Mouse (Mus musculus) heart, embryonic 12.5 days (tissue): Measurements from ENCODE around the gene Sf3b1. TPM values are rescaled to one million over a fixed set of nuclear protein-coding genes. Genes with fewer than 3 reads are reported as not detected.
"Not testable (repeated sequence)": the region's sequence is repeated elsewhere in the genome, so short reads cannot be mapped to it uniquely, and the experiment has no call there.

Experiments used
- ATAC-seq: fragments of 200-750 bp; cut with Nextera tagmentation; 2 replicates; pipeline ENCODE4 v1.8.0; 2017; ENCODE audit warnings: moderate TSS enrichment, moderate library complexity; ENCODE audit not compliant: insufficient number of reproducible peaks, low FRiP score
- H3K27ac ChIP-seq: fragments of 300-500 bp; sonication (generic); 2 replicates; pipeline ENCODE4 v1.5.1; 2016; ENCODE audit warnings: mild to moderate bottlenecking, moderate library complexity; ENCODE audit not compliant: poor library complexity, severe bottlenecking
- H3K27me3 ChIP-seq: fragments of 300-500 bp; sonication (generic); replicated peaks from 2 replicates; pipeline ENCODE4 v1.6.1; 2016; ENCODE audit warnings: mild to moderate bottlenecking, moderate library complexity
- H3K36me3 ChIP-seq: fragments of 300-500 bp; sonication (generic); 2 replicates; pipeline ENCODE4 v1.6.1; 2016; ENCODE audit warnings: mild to moderate bottlenecking, moderate library complexity
- H3K4me1 ChIP-seq: fragments of 300-500 bp; sonication (generic); replicated peaks from 2 replicates; pipeline ENCODE4 v1.6.1; 2016; ENCODE audit warnings: mild to moderate bottlenecking
- H3K4me2 ChIP-seq: fragments of 300-500 bp; sonication (generic); 2 replicates; pipeline ENCODE4 v1.6.1; 2016; ENCODE audit warnings: mild to moderate bottlenecking, moderate library complexity
- H3K4me3 ChIP-seq: fragments of 300-500 bp; sonication (generic); 2 replicates; pipeline ENCODE4 v1.5.1; 2016; ENCODE audit warnings: mild to moderate bottlenecking
- H3K9ac ChIP-seq: fragments of 300-500 bp; sonication (generic); 2 replicates; pipeline ENCODE4 v1.6.1; 2016; ENCODE audit warnings: mild to moderate bottlenecking, moderate library complexity
- H3K9me3 ChIP-seq: fragments of 300-500 bp; sonication (generic); replicated peaks from 2 replicates; pipeline ENCODE4 v1.6.1; 2016; ENCODE audit warnings: mild to moderate bottlenecking, moderate library complexity
- WGBS: fragments of 180-500 bp; shearing (Covaris S2); methylation state at CpG from one replicate; pipeline ENCODE4 v1.1.7; 2016; 5-methylcytosine and 5-hydroxymethylcytosine counted together
- polyA plus RNA-seq: library from polyadenylated mRNA; unstranded; fragments of >200 nt; fragmentation: Nextera tagmentation; extraction: Ambion mirVana; gene quantifications from 2 replicates; pipeline ENCODE4 v1.2.1, GENCODE M21; 2016

Sf3b1 gene
- polyA plus RNA-seq, 1 experiment from 2014 or later = 208 TPM

DNA sequence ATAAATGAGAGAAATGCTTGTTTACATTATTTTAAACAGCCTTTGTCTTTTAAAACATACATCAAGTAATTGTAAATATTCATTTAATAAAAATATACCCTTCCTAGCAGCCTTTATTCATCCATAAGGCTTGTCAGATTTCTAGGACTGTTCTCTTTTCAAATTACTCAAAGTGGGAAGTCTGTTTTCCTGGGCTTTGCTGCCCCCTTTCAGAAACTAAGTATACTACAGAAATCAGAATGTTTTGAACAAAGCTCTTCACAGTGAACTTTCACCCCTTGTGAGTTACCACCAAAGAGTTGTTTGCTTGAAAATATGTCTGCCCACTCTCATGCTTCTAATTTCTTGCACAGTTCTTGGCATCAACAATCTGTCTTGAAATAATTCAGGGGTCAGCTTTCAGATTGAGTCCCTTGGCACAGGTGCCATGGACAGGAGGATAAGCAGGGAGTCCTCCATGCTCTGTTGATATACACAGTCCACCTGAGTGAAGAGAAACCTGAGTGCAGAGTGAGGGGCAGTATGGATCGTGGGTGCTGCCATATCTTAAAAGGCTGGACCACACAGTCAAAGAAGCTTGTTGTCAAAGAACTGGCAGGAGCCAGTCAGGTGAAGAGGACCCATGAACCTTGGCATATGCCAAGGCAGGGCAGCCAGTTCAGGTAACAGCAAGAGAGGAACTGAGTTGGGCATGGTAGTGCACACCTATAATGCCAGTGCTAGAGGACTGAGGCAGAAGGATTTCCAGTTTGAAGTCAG lies 47.9 kb downstream of the Sf3b1 start:
- no peak overlapping the region for H3K27ac ChIP-seq
- no peak for ATAC-seq
- H3K9ac ChIP-seq = no peak overlapping the region
- no peaks in the 10 kb centered on the region for H3K4me1 ChIP-seq
- no peaks in the 10 kb centered on the region for H3K9me3 ChIP-seq
- no peaks in the 10 kb centered on the region for H3K27me3 ChIP-seq
- no peak overlapping the region for H3K4me3 ChIP-seq
- 44% methylated on average over 1 of the region's 1 CpGs for WGBS
- no peak overlapping the region for H3K4me2 ChIP-seq
- H3K36me3 ChIP-seq = peaks cover 4% of the 10 kb centered on the region

DNA sequence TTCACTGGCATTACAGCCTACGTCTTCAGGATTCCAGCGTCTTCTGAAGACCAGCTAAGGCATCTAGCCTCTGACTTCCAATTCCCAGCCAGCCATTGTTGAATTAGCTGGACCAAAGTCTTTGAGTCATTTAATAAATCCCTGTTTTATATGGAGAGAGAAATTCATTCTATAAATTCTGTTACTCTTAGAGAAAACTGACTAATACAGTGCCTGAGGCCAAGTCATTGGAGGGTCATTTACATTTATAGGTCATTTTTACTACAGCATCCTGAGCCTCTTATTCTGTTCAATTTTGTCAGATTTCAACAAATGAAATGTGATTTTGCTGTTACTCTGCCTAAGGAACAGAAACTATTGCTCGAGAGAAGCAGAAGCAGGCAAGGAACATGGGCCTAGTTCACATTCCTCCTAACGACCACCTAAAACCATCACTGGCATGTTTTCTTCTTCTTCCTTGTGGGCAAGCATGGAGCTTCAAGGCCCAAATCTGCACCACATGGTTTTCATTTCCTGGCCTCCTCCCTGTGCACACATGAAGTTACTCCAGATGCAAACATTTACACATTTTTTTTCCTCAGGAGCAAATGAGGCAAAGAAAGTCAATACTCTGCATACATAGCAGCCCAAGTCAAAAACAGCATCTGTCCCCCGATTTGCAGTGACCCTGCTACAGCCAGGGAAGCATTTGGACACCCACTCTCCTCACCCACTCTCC lies 55.4 kb downstream of the Sf3b1 start:
- Histone ChIP-seq H3K36me3 (no peaks in the 10 kb centered on the region), H3K4me1 (no peaks in the 10 kb centered on the region; the same call in 1 of the 2 replicates), H3K27me3 (no peaks in the 10 kb centered on the region), H3K4me3 (no peak overlapping the region), H3K4me2 (no peak overlapping the region), H3K9me3 (peaks cover 5% of the 10 kb centered on the region; the same call in 1 of the 2 replicates), H3K27ac (no peak overlapping the region), H3K9ac (no peak overlapping the region)
- no peak for ATAC-seq
- WGBS = 83% methylated on average over 5 of the region's 5 CpGs

DNA sequence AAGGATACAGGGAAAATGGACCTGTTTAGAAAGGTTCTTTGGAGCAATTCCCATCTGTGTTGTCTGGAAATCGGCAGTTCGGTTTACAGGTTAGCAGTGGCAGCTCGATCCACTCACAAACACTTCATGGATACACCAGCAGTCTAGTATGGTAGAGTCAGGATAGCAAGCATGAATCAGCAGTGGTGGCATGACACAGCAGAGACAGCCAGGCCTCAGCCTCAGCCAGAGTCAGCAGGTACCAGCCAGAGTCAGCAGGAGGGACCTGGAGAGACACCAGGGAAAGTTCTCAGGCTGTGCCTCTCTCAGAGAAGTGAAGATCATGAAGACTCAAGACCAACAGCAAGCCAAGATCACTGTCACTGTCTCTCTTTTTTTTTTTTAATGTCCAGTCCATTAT lies 60.4 kb downstream of the Sf3b1 start:
- WGBS = 89% methylated on average over 3 of the region's 3 CpGs
- peak; percentile 86 for ATAC-seq
- no peak overlapping the region for H3K4me3 ChIP-seq

DNA sequence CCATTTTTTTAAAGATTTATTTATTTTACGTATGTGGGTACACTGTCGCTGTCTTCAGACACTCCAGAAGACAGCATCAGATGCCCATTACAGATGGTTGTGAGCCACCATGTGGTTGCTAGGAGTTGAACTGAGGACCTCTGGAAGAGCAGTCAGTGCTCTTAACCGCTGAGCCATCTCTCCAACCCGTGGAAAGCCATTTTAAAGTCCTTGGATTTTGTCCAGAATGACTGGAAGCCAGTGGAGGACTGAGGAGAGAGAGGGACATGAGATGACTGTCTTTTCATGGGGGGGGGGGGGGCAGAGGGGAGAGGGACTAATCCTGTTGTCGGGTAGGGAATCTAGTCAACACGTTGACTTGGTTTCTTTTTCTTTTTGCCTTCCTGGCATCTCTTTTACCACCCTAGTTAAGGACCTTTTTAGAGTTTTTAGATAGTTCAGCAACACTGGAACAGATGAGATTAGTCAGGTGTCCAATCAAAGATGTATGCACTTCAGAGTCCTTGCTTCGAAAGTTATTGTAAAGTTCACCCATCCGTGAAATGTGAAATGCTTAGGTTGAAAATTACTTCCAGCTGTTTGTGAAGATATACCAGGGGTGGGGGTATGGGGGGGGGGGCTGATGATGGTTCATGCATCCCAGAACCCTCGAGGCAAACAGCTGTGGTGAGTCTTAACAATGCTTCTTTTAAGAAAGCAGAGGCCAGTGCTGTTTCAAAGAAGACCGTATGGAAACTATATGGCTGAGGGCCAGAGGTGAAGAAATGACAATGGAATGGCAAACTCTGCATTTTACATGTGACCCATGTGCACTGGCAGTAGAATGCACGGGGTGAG lies 61.9 kb downstream of the Sf3b1 start:
- peaks cover 5% of the 10 kb centered on the region; the same call in 1 of the 2 replicates for H3K9me3 ChIP-seq
- no peak overlapping the region for H3K9ac ChIP-seq
- 65% methylated on average over 11 of the region's 11 CpGs for WGBS
- no peak overlapping the region for H3K4me2 ChIP-seq
- no peaks in the 10 kb centered on the region for H3K36me3 ChIP-seq
- H3K4me1 ChIP-seq = 0 out of 2 replicates have a peak, but pooled peaks cover 6% of the 10 kb centered on the region
- ATAC-seq = no peak
- no peaks in the 10 kb centered on the region for H3K27me3 ChIP-seq
- no peak overlapping the region for H3K4me3 ChIP-seq
- H3K27ac ChIP-seq = no peak overlapping the region

More for the DNA sequence above, 60.4 kb downstream of the Sf3b1 start:
- Histone ChIP-seq H3K27me3 (no peaks in the 10 kb centered on the region), H3K4me2 (no peak overlapping the region), H3K36me3 (no peaks in the 10 kb centered on the region), H3K27ac (no peak overlapping the region), H3K9ac (no peak overlapping the region), H3K4me1 (no peaks in the 10 kb centered on the region; the same call in 1 of the 2 replicates), H3K9me3 (peaks cover 5% of the 10 kb centered on the region; the same call in 1 of the 2 replicates)

DNA sequence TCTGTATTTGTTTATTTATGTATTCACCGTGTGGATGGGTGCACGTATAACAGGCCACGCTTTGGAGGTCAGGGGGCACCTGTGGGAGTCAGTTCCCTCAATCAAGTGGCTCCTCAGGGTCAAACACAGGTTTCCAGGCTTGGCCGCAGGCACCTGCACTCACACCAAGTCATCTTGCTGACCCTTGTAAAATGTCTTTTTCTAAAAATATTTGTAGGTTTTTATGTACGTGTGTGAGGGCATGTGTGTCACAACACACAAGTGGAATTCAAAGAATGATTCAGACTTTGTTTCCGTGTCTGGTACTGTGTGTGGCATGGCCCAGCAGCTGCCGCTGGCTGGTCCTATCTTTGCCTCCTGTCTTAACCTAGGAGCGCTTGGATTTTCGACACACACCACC lies 65.6 kb downstream of the Sf3b1 start:
- H3K27me3 ChIP-seq = no peaks in the 10 kb centered on the region
- WGBS = 74% methylated on average over 9 of the region's 9 CpGs
- H3K36me3 ChIP-seq = no peaks in the 10 kb centered on the region

DNA sequence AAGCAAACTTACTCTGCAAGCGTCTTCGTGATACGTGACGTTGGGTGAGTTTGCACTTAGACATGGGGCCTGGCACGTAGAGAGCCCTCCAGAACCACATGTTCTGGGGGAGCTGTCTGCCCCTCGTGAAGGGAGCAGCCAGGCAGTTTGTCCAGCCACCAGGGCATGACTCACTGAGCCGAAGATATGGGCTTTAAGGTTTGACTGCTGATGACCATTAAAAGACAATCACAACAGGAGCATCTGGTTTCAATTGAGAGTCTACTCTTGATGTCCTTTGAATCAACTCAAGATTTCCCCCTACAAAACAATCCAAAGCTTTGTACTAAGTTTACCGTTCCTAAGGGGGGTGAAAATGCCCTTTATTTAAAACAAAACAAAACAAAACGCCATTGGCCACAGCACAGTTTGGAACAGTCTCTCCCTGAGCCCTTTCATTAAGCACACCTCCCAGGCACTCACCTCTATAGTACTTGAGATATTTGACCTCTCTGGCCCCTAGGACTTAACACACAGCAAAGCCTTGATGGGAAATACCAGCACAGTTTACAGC lies 66.6 kb downstream of the Sf3b1 start:
- Histone ChIP-seq H3K9me3 (no peaks in the 10 kb centered on the region), H3K36me3 (no peaks in the 10 kb centered on the region), H3K4me3 (no peak overlapping the region), H3K4me1 (0 out of 2 replicates have a peak, but pooled peaks cover 6% of the 10 kb centered on the region), H3K27ac (no peak overlapping the region), H3K4me2 (no peak overlapping the region), H3K9ac (no peak overlapping the region), H3K27me3 (no peaks in the 10 kb centered on the region)
- no peak for ATAC-seq
- 51% methylated on average over 9 of the region's 9 CpGs for WGBS

More for the DNA sequence above, 65.6 kb downstream of the Sf3b1 start:
- Histone ChIP-seq H3K9ac (no peak overlapping the region), H3K4me2 (no peak overlapping the region), H3K9me3 (no peaks in the 10 kb centered on the region), H3K4me1 (0 out of 2 replicates have a peak, but pooled peaks cover 6% of the 10 kb centered on the region), H3K4me3 (no peak overlapping the region), H3K27ac (no peak overlapping the region)
- ATAC-seq = no peak

DNA sequence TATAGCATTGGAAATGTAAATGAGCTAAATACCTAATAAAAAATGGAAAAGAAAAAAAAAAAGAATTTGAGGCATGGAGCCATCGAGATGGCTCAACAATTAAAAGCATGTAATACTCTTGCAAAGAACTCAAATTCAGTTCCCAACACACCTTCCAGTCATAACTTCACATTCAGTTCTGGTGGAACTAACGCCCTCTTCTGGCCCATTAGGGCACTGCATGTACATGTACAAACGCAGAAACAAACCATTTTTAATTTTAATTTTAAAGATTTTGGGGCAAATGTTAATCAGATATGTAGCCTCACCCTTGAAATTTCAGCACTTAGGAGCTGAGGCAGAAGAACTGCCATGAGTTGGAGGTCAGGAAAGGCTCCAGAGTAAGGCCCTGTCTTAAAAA lies 68.8 kb downstream of the Sf3b1 start:
- Histone ChIP-seq H3K4me3 (no peak overlapping the region), H3K9ac (no peak overlapping the region), H3K4me1 (0 out of 2 replicates have a peak, but pooled peaks cover 6% of the 10 kb centered on the region), H3K27ac (no peak overlapping the region), H3K4me2 (no peak overlapping the region), H3K9me3 (no peaks in the 10 kb centered on the region), H3K36me3 (no peaks in the 10 kb centered on the region), H3K27me3 (no peaks in the 10 kb centered on the region)
- no peak for ATAC-seq
- WGBS = 61% methylated on average over 3 of the region's 3 CpGs

DNA sequence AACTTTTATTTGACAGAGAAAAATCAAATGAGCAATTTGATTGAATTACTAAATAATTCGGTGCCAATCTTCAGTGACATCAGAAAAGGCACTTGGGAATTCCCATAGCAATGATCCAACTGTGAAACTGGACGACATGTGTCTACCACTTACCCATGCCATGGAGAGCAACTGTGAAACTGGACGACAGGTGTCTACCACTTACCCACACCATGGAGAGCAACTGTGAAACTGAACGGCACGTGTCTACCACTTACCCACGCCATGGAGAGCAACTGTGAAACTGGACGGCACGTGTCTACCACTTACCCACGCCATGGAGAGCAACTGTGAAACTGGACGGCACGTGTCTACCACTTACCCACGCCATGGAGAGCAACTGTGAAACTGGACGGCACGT lies 70.3 kb downstream of the Sf3b1 start:
- not testable (repeated sequence) for H3K9me3 ChIP-seq, H3K4me2 ChIP-seq, H3K4me3 ChIP-seq, ATAC-seq, H3K27ac ChIP-seq, H3K9ac ChIP-seq, H3K4me1 ChIP-seq, H3K27me3 ChIP-seq, H3K36me3 ChIP-seq
- 89% methylated on average over 14 of the region's 14 CpGs for WGBS

DNA sequence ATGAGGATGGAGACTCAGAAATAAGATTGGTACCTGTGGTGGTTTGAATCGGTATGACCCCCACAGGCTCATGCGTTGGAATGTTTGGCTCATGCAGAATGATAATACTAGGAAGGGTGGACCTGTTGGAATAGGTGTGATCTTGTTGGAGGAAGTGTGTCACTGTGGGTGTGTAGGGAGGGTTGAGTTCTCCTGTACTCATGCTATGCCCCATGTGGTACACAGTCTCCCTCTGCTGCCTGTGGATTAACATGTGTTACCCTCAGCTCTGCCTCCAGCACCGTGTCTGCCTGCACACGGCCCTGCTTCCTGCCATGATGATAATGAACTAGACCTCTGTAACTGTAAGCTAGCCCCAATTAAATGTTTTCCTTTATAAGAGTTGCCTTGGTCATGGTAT lies 72.4 kb downstream of the Sf3b1 start:
- no peak for ATAC-seq
- 77% methylated on average over 4 of the region's 4 CpGs for WGBS
- H3K27me3 ChIP-seq = no peaks in the 10 kb centered on the region
- no peaks in the 10 kb centered on the region for H3K36me3 ChIP-seq
- H3K4me1 ChIP-seq = no peaks in the 10 kb centered on the region
- no peaks in the 10 kb centered on the region for H3K9me3 ChIP-seq
- H3K4me3 ChIP-seq = no peak overlapping the region
- H3K9ac ChIP-seq = no peak overlapping the region
- no peak overlapping the region for H3K4me2 ChIP-seq
- no peak overlapping the region for H3K27ac ChIP-seq

DNA sequence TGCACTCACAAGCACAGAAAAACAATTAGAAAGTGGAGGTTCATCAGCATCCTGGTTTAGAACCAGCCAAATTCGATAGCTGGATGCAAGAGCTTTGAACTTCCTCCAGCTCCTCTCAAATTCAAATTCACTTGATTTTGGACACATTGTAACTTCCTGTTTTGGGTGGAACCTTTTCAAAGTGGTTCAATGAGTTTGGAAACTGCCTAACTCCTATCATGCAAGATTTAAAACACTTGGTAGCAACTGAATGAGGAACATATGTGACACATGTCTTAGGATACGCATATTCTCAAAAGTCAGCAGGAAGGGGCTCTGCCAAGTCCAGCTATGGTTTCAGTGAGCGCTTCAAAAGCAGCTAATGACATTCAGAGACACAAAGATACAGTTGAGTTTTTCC lies 82.6 kb downstream of the Sf3b1 start:
- WGBS = 72% methylated on average over 3 of the region's 3 CpGs
- H3K27ac ChIP-seq = no peak overlapping the region
- H3K36me3 ChIP-seq = no peaks in the 10 kb centered on the region
- H3K4me3 ChIP-seq = no peak overlapping the region
- no peak overlapping the region for H3K4me2 ChIP-seq
- no peak overlapping the region for H3K9ac ChIP-seq
- no peak for ATAC-seq
- H3K27me3 ChIP-seq = no peaks in the 10 kb centered on the region
- no peaks in the 10 kb centered on the region for H3K4me1 ChIP-seq
- no peaks in the 10 kb centered on the region for H3K9me3 ChIP-seq
